In genomic region chr12:85985524-85985923, GRCm38 (mm10) we compare ENCODE assay signal across 23 mouse cellular contexts.
DNase-seq lines count a peak whose midpoint lies in the region; ATAC-seq and TF ChIP-seq lines count a peak whose summit lies in the region.
"Had no signal": no experiment of that assay in that cellular context is flagged by ENCODE, and none has a peak within 500 bp of the region (broad histone marks: within the 10 kb centered on the region; RNA-seq: fewer than 3 reads in every experiment).

No protein-coding gene starts in this region.

- DNase-seq in heart, adult 11 months = peak; percentile 57
- no peak for DNase-seq in heart, embryonic 10.5 days (ENCODE audit: low spot score)
- no peak for DNase-seq in heart, postnatal 25 days (ENCODE audit: low spot score)
- DNase-seq in liver, postnatal 0 days = no peak
- DNase-seq in liver = no peak
- DNase-seq in splenic B cell, adult 2 months (ENCODE audit: low read depth, low spot score) = peak; percentile 36
- DNase-seq in hindbrain, embryonic 11.5 days (ENCODE audit: low spot score) = no peak
- DNase-seq: adrenal gland, adult 8-10 months; cerebellum, adult 8-10 months; cerebellum, postnatal 36 days; gastrocnemius, postnatal 36 days; kidney, postnatal 4 days; lung, embryonic 14.5 days; lung, postnatal 14 days; thymus, postnatal 14 days had no signal

- H3K27ac ChIP-seq in heart, embryonic 10.5 days = no peak overlapping the region
- peak overlapping the region; percentile 46 for H3K27ac ChIP-seq in heart, embryonic 15.5 days
- peak overlapping the region; percentile 35; the same call in 1 of the 2 replicates for H3K27ac ChIP-seq in liver, postnatal 0 days (ENCODE audit: low read depth)
- H3K27ac ChIP-seq in hindbrain, embryonic 11.5 days (ENCODE audit: low read depth, low read length) = no peak overlapping the region
- H3K27ac ChIP-seq: forebrain, embryonic 13.5 days; hindbrain, embryonic 13.5 days; limb, embryonic 13.5 days; liver, embryonic 14.5 days; midbrain, embryonic 12.5 days had no signal

- H3K4me3 ChIP-seq in heart, embryonic 10.5 days = no peak overlapping the region
- H3K4me3 ChIP-seq in heart, embryonic 15.5 days = no peak overlapping the region
- no peak overlapping the region for H3K4me3 ChIP-seq in liver, postnatal 0 days (ENCODE audit: low read depth, low read length)
- H3K4me3 ChIP-seq in hindbrain, embryonic 11.5 days (ENCODE audit: low read depth, low read length) = no peak overlapping the region
- H3K4me3 ChIP-seq: forebrain, embryonic 13.5 days; hindbrain, embryonic 13.5 days; limb, embryonic 13.5 days; midbrain, embryonic 12.5 days had no signal

- 60% methylated on average over 4 of the region's 4 CpGs for WGBS in heart, embryonic 10.5 days
- WGBS in heart, embryonic 15.5 days = 54% methylated on average over 4 of the region's 4 CpGs
- 49% methylated on average over 4 of the region's 4 CpGs for WGBS in liver, postnatal 0 days (ENCODE audit: insufficient replicate concordance)
- 78% methylated on average over 4 of the region's 4 CpGs for WGBS in hindbrain, embryonic 11.5 days

- TF ChIP-seq EP300 in liver, postnatal 0 days (IDR thresholded peaks at IDR 0.05; ENCODE audit: low read depth) = no peak

- H3K36me3 ChIP-seq in heart, embryonic 10.5 days = 0 out of 2 replicates have a peak, but pooled peaks cover 2% of the 10 kb centered on the region
- H3K36me3 ChIP-seq in heart, embryonic 15.5 days = no peaks in the 10 kb centered on the region
- H3K36me3 ChIP-seq in liver, postnatal 0 days (replicated peaks; ENCODE audit: insufficient read depth, low read length) = 0 out of 2 replicates have a peak, but pooled peaks cover 3% of the 10 kb centered on the region
- H3K36me3 ChIP-seq in splenic B cell, adult 2 months (ENCODE audit: control insufficient read depth, insufficient read depth, low read length, poor library complexity, severe bottlenecking) = no peaks in the 10 kb centered on the region
- H3K36me3 ChIP-seq in hindbrain, embryonic 11.5 days (ENCODE audit: control insufficient read depth, insufficient read depth, low read length) = no peaks in the 10 kb centered on the region
- H3K36me3 ChIP-seq: hindbrain, embryonic 13.5 days; limb, embryonic 13.5 days; midbrain, embryonic 12.5 days had no signal

- intact Hi-C loops in heart, postnatal 25 days (cut with DNase I) = no loop called here

- no peak for TF ChIP-seq CTCF in liver, postnatal 0 days (IDR thresholded peaks at IDR 0.05; ENCODE audit: low read depth)

- no peak overlapping the region for H3K9ac ChIP-seq in heart, embryonic 15.5 days
- H3K9ac ChIP-seq in liver, postnatal 0 days (replicated peaks) = no peak overlapping the region
- H3K9ac ChIP-seq in hindbrain, embryonic 11.5 days (ENCODE audit: low read depth, low read length) = no peak overlapping the region
- H3K9ac ChIP-seq: forebrain, embryonic 13.5 days; hindbrain, embryonic 13.5 days; limb, embryonic 13.5 days; liver, embryonic 14.5 days; lung, embryonic 14.5 days; midbrain, embryonic 12.5 days had no signal

- no peaks in the 10 kb centered on the region for H3K9me3 ChIP-seq in heart, embryonic 10.5 days
- no peaks in the 10 kb centered on the region for H3K9me3 ChIP-seq in heart, embryonic 15.5 days (replicated peaks)
- no peaks in the 10 kb centered on the region for H3K9me3 ChIP-seq in liver, postnatal 0 days (ENCODE audit: low read length)
- H3K9me3 ChIP-seq in hindbrain, embryonic 11.5 days (ENCODE audit: control insufficient read depth, low read length) = no peaks in the 10 kb centered on the region
- H3K9me3 ChIP-seq: forebrain, embryonic 13.5 days; G1E; hindbrain, embryonic 13.5 days; limb, embryonic 13.5 days; midbrain, embryonic 12.5 days had no signal

- no peak for ATAC-seq in heart, embryonic 15.5 days (replicated peaks; ENCODE audit: insufficient number of reproducible peaks, insufficient read depth, low FRiP score, low read depth)
- no peak for ATAC-seq in liver, postnatal 0 days
- ATAC-seq in hindbrain, embryonic 11.5 days (ENCODE audit: low FRiP score) = no peak
- ATAC-seq: forebrain, embryonic 13.5 days; intestine, embryonic 16.5 days had no signal

- peaks cover 23% of the 10 kb centered on the region for H3K4me1 ChIP-seq in heart, embryonic 10.5 days
- H3K4me1 ChIP-seq in heart, embryonic 15.5 days (replicated peaks) = peaks cover 27% of the 10 kb centered on the region
- peaks cover 2% of the 10 kb centered on the region; the same call in 1 of the 2 replicates for H3K4me1 ChIP-seq in liver, postnatal 0 days (ENCODE audit: insufficient read depth)
- no peaks in the 10 kb centered on the region for H3K4me1 ChIP-seq in hindbrain, embryonic 11.5 days (replicated peaks; ENCODE audit: control insufficient read depth, insufficient read depth, low read length)
- H3K4me1 ChIP-seq: midbrain, embryonic 12.5 days had no signal

- no peaks in the 10 kb centered on the region for H3K27me3 ChIP-seq in heart, embryonic 10.5 days (ENCODE audit: insufficient read depth, poor library complexity, severe bottlenecking)
- H3K27me3 ChIP-seq in heart, embryonic 15.5 days = no peaks in the 10 kb centered on the region
- H3K27me3 ChIP-seq in liver, postnatal 0 days (ENCODE audit: insufficient read depth, low read length) = no peaks in the 10 kb centered on the region
- no peaks in the 10 kb centered on the region for H3K27me3 ChIP-seq in splenic B cell, adult 2 months (ENCODE audit: control insufficient read depth, insufficient read depth, low read length, poor library complexity, severe bottlenecking)
- no peaks in the 10 kb centered on the region for H3K27me3 ChIP-seq in hindbrain, embryonic 11.5 days (ENCODE audit: control insufficient read depth, insufficient read depth, low read length)
- H3K27me3 ChIP-seq: forebrain, embryonic 13.5 days; hindbrain, embryonic 13.5 days; limb, embryonic 13.5 days; midbrain, embryonic 12.5 days had no signal

- H3K4me2 ChIP-seq in heart, embryonic 15.5 days = no peak overlapping the region
- no peak overlapping the region for H3K4me2 ChIP-seq in liver, postnatal 0 days (ENCODE audit: low read depth, low read length)
- no peak overlapping the region for H3K4me2 ChIP-seq in hindbrain, embryonic 11.5 days (replicated peaks; ENCODE audit: low read depth, low read length)
- H3K4me2 ChIP-seq: forebrain, embryonic 13.5 days; hindbrain, embryonic 13.5 days; limb, embryonic 13.5 days; lung, embryonic 14.5 days; midbrain, embryonic 12.5 days had no signal

Comparison
In these comparisons a context has a peak if more than half of its experiments do, and no peak if none do; other contexts are left out.
1. DNase-seq: peak in heart, adult 11 months (single experiment) and splenic B cell, adult 2 months (single experiment); none in heart, embryonic 10.5 days (single experiment), heart, postnatal 25 days (single experiment), liver, postnatal 0 days (single experiment), liver (single experiment) and hindbrain, embryonic 11.5 days (single experiment).
2. H3K27ac ChIP-seq: peak in heart, embryonic 15.5 days (single experiment) and liver, postnatal 0 days (single experiment); none in heart, embryonic 10.5 days (single experiment) and hindbrain, embryonic 11.5 days (single experiment).